Mouse (Mus musculus): Measurements from ENCODE around the gene Heatr9. TPM values are rescaled to one million over a fixed set of nuclear protein-coding genes. Genes with fewer than 3 reads are reported as not detected.

Heatr9 gene
- polyA plus RNA-seq, 1 experiment from 2014 or later: not detected

- Histone ChIP-seq H3K9ac (replicated peaks; ENCODE audit: low read depth) (no peak overlapping the region), H3K9me3 (ENCODE audit: low read length) (no peaks in the 10 kb centered on the region), H3K4me2 (replicated peaks; ENCODE audit: low read depth, low read length) (peak overlapping the region; percentile 41), H3K4me1 (ENCODE audit: insufficient read depth, low read depth, low read length) (peaks cover 6% of the 10 kb centered on the region; the same call in 1 of the 2 replicates), H3K36me3 (ENCODE audit: insufficient read depth, low read length) (no peaks in the 10 kb centered on the region), H3K27me3 (replicated peaks; ENCODE audit: insufficient read depth, low read length) (no peaks in the 10 kb centered on the region), H3K4me3 (ENCODE audit: low read depth, low read length) (peak overlapping the region; percentile 16; the same call in 1 of the 2 replicates), H3K27ac (ENCODE audit: low read length) (no peak overlapping the region)
- peak; percentile 80 for DNase-seq (ENCODE audit: low spot score)
- peak; percentile 78 for ATAC-seq
- WGBS: 27% methylated on average over 13 of the region's 13 CpGs
- no peak for TF ChIP-seq EP300 (IDR thresholded peaks at IDR 0.05)
- TF ChIP-seq CTCF (IDR thresholded peaks at IDR 0.05): no peak
These were observed 12.8 kb upstream of the Heatr9 start for GRCm38 (mm10) chr11:83534609-83535423.

- DNase-seq (ENCODE audit: low spot score) (no peak), ATAC-seq (no peak)
- H3K4me3 ChIP-seq (ENCODE audit: low read depth, low read length): peak overlapping the region; percentile 16; the same call in 1 of the 2 replicates
These were observed 12.2 kb upstream of the Heatr9 start for GRCm38 (mm10) chr11:83534143-83534542.

GRCm38 (mm10) chr11:83533192-83533591, 11.2 kb upstream of the Heatr9 start:
- Histone ChIP-seq H3K4me3 (ENCODE audit: low read depth, low read length) (no peak overlapping the region), H3K27ac (ENCODE audit: low read length) (no peak overlapping the region), H3K36me3 (ENCODE audit: insufficient read depth, low read length) (no peaks in the 10 kb centered on the region), H3K9me3 (ENCODE audit: low read length) (no peaks in the 10 kb centered on the region), H3K9ac (replicated peaks; ENCODE audit: low read depth) (no peak overlapping the region), H3K4me1 (ENCODE audit: insufficient read depth, low read depth, low read length) (peaks cover 6% of the 10 kb centered on the region; the same call in 1 of the 2 replicates), H3K27me3 (replicated peaks; ENCODE audit: insufficient read depth, low read length) (no peaks in the 10 kb centered on the region), H3K4me2 (replicated peaks; ENCODE audit: low read depth, low read length) (no peak overlapping the region)
- DNase-seq (ENCODE audit: low spot score) (no peak), ATAC-seq (no peak)
- WGBS: 93% methylated on average over 1 of the region's 1 CpGs
- TF ChIP-seq CTCF (IDR thresholded peaks at IDR 0.05): no peak
- no peak for TF ChIP-seq EP300 (IDR thresholded peaks at IDR 0.05)

More at GRCm38 (mm10) chr11:83534143-83534542, 12.2 kb upstream of the Heatr9 start:
- TF ChIP-seq CTCF (IDR thresholded peaks at IDR 0.05) (no peak), EP300 (IDR thresholded peaks at IDR 0.05) (no peak)
- Histone ChIP-seq H3K27me3 (replicated peaks; ENCODE audit: insufficient read depth, low read length) (no peaks in the 10 kb centered on the region), H3K27ac (ENCODE audit: low read length) (no peak overlapping the region), H3K4me1 (ENCODE audit: insufficient read depth, low read depth, low read length) (peaks cover 6% of the 10 kb centered on the region; the same call in 1 of the 2 replicates), H3K9me3 (ENCODE audit: low read length) (no peaks in the 10 kb centered on the region), H3K36me3 (ENCODE audit: insufficient read depth, low read length) (no peaks in the 10 kb centered on the region), H3K4me2 (replicated peaks; ENCODE audit: low read depth, low read length) (peak overlapping the region; percentile 41), H3K9ac (replicated peaks; ENCODE audit: low read depth) (no peak overlapping the region)
- WGBS: 76% methylated on average over 8 of the region's 8 CpGs

GRCm38 (mm10) chr11:83530360-83530759, 8.4 kb upstream of the Heatr9 start, which contains the start of gene Ccl5:
Ccl5 (minus strand) TSS chr11:83530518.
- Histone ChIP-seq H3K36me3 (ENCODE audit: insufficient read depth, low read length) (no peaks in the 10 kb centered on the region), H3K27me3 (replicated peaks; ENCODE audit: insufficient read depth, low read length) (no peaks in the 10 kb centered on the region), H3K4me1 (ENCODE audit: insufficient read depth, low read depth, low read length) (peaks cover 6% of the 10 kb centered on the region; the same call in 1 of the 2 replicates), H3K9me3 (ENCODE audit: low read length) (no peaks in the 10 kb centered on the region), H3K4me2 (replicated peaks; ENCODE audit: low read depth, low read length) (no peak within 1 kb of the TSS), H3K9ac (replicated peaks; ENCODE audit: low read depth) (no peak within 1 kb of the TSS), H3K4me3 (ENCODE audit: low read depth, low read length) (no peak within 1 kb of the TSS), H3K27ac (ENCODE audit: low read length) (no peak within 1 kb of the TSS)
- ATAC-seq: no peak
- TF ChIP-seq EP300 (IDR thresholded peaks at IDR 0.05): no peak
- no peak for DNase-seq (ENCODE audit: low spot score)
- 75% methylated on average over 5 of the region's 5 CpGs for WGBS

- ATAC-seq (no peak), DNase-seq (ENCODE audit: low spot score) (no peak)
- H3K27ac ChIP-seq (ENCODE audit: low read length): no peak overlapping the region
- H3K27me3 ChIP-seq (replicated peaks; ENCODE audit: insufficient read depth, low read length): no peaks in the 10 kb centered on the region
- H3K9me3 ChIP-seq (ENCODE audit: low read length): no peaks in the 10 kb centered on the region
- WGBS: 67% methylated on average over 12 of the region's 12 CpGs
- no peak overlapping the region for H3K4me2 ChIP-seq (replicated peaks; ENCODE audit: low read depth, low read length)
- no peaks in the 10 kb centered on the region for H3K36me3 ChIP-seq (ENCODE audit: insufficient read depth, low read length)
- H3K4me1 ChIP-seq (ENCODE audit: insufficient read depth, low read depth, low read length): peaks cover under 1% of the 10 kb centered on the region; the same call in 1 of the 2 replicates
- H3K4me3 ChIP-seq (ENCODE audit: low read depth, low read length): no peak overlapping the region
- no peak overlapping the region for H3K9ac ChIP-seq (replicated peaks; ENCODE audit: low read depth)
- no peak for TF ChIP-seq CTCF (IDR thresholded peaks at IDR 0.05)
- no peak for TF ChIP-seq EP300 (IDR thresholded peaks at IDR 0.05)
These were observed 7.0 kb upstream of the Heatr9 start for GRCm38 (mm10) chr11:83529024-83529423.

- Histone ChIP-seq H3K4me3 (ENCODE audit: low read depth, low read length) (no peak overlapping the region), H3K9me3 (ENCODE audit: low read length) (no peaks in the 10 kb centered on the region), H3K4me2 (replicated peaks; ENCODE audit: low read depth, low read length) (no peak overlapping the region), H3K36me3 (ENCODE audit: insufficient read depth, low read length) (no peaks in the 10 kb centered on the region), H3K9ac (replicated peaks; ENCODE audit: low read depth) (no peak overlapping the region), H3K4me1 (ENCODE audit: insufficient read depth, low read depth, low read length) (no peaks in the 10 kb centered on the region), H3K27ac (ENCODE audit: low read length) (no peak overlapping the region), H3K27me3 (replicated peaks; ENCODE audit: insufficient read depth, low read length) (no peaks in the 10 kb centered on the region)
- 65% methylated on average over 6 of the region's 6 CpGs for WGBS
- TF ChIP-seq CTCF (IDR thresholded peaks at IDR 0.05): no peak
- no peak for TF ChIP-seq EP300 (IDR thresholded peaks at IDR 0.05)
- no peak for ATAC-seq
- DNase-seq (ENCODE audit: low spot score): no peak
These were observed 3.6 kb downstream of the Heatr9 start for GRCm38 (mm10) chr11:83518371-83518770.
